Mouse (Mus musculus): ENCODE results near the gene Zfp507.

Zfp507 gene

DNA sequence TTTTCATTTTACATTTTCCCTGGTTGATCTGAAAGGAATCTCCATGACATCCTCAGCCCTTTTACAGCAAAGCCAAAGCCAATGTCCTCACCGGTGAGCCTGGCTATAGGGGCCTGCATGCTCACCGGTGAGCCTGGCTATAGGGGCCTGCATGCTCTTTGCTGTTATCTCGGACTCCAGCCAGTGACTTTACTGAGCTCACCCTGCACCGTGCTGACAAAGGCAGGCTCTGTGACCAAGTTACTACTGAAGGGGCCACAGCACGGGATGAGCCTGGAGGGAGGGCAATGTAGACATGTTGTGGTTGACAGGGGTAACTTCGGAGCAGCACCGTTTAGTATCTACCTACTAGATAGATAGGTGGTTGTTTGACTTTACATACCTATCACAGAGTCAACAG, 32.7 kb downstream of the Zfp507 start:
- Histone ChIP-seq H3K36me3 (ENCODE audit: insufficient read depth, low read length) (peaks cover 34% of the 10 kb centered on the region), H3K9me3 (ENCODE audit: low read length) (peaks cover 6% of the 10 kb centered on the region; the same call in 1 of the 2 replicates), H3K27me3 (ENCODE audit: insufficient read depth, low read length) (no peaks in the 10 kb centered on the region), H3K4me1 (replicated peaks; ENCODE audit: low read depth, low read length) (no peaks in the 10 kb centered on the region), H3K4me3 (replicated peaks; ENCODE audit: low read length) (no peak overlapping the region)
- TF ChIP-seq NANOG (IDR thresholded peaks at IDR 0.05; ENCODE audit: borderline replicate concordance, low read length) (no peak), CTCF (conservative IDR thresholded peaks at IDR 0.05; ENCODE audit: low read length) (no peak), POU5F1 (IDR thresholded peaks at IDR 0.05; ENCODE audit: borderline replicate concordance, low read length) (no peak)

GRCm38 (mm10) chr7:35764461-35764860, 38.3 kb downstream of the Zfp507 start:
- 0 out of 2 replicates have a peak, but pooled peaks cover 2% of the 10 kb centered on the region for H3K4me1 ChIP-seq (replicated peaks; ENCODE audit: low read depth, low read length)
- no peak overlapping the region for H3K4me3 ChIP-seq (replicated peaks; ENCODE audit: low read length)
- peaks cover 8% of the 10 kb centered on the region; the same call in 1 of the 2 replicates for H3K27me3 ChIP-seq (ENCODE audit: insufficient read depth, low read length)
- no peak for TF ChIP-seq POU5F1 (IDR thresholded peaks at IDR 0.05; ENCODE audit: borderline replicate concordance, low read length)
- no peak for TF ChIP-seq NANOG (IDR thresholded peaks at IDR 0.05; ENCODE audit: borderline replicate concordance, low read length)
- no peak for TF ChIP-seq CTCF (conservative IDR thresholded peaks at IDR 0.05; ENCODE audit: low read length)
- H3K9me3 ChIP-seq (ENCODE audit: low read length) = peaks cover 6% of the 10 kb centered on the region; the same call in 1 of the 2 replicates
- no peaks in the 10 kb centered on the region for H3K36me3 ChIP-seq (ENCODE audit: insufficient read depth, low read length)

- no peak for TF ChIP-seq NANOG (IDR thresholded peaks at IDR 0.05; ENCODE audit: borderline replicate concordance, low read length)
- no peak for TF ChIP-seq POU5F1 (IDR thresholded peaks at IDR 0.05; ENCODE audit: borderline replicate concordance, low read length)
- no peak for TF ChIP-seq CTCF (conservative IDR thresholded peaks at IDR 0.05; ENCODE audit: low read length)
- Histone ChIP-seq H3K36me3 (ENCODE audit: insufficient read depth, low read length) (no peaks in the 10 kb centered on the region), H3K4me3 (replicated peaks; ENCODE audit: low read length) (no peak overlapping the region), H3K9me3 (ENCODE audit: low read length) (peaks cover 6% of the 10 kb centered on the region; the same call in 1 of the 2 replicates), H3K27me3 (ENCODE audit: insufficient read depth, low read length) (peaks cover 8% of the 10 kb centered on the region; the same call in 1 of the 2 replicates), H3K4me1 (replicated peaks; ENCODE audit: low read depth, low read length) (peaks cover 8% of the 10 kb centered on the region)
These were observed 41.0 kb downstream of the Zfp507 start for GRCm38 (mm10) chr7:35761801-35762200.

- no peak for TF ChIP-seq NANOG (IDR thresholded peaks at IDR 0.05; ENCODE audit: borderline replicate concordance, low read length)
- peak; percentile 99 for TF ChIP-seq CTCF (conservative IDR thresholded peaks at IDR 0.05; ENCODE audit: low read length)
- Histone ChIP-seq H3K27me3 (ENCODE audit: insufficient read depth, low read length) (peaks cover 8% of the 10 kb centered on the region; the same call in 1 of the 2 replicates), H3K9me3 (ENCODE audit: low read length) (no peaks in the 10 kb centered on the region), H3K4me1 (replicated peaks; ENCODE audit: low read depth, low read length) (peaks cover 22% of the 10 kb centered on the region), H3K36me3 (ENCODE audit: insufficient read depth, low read length) (no peaks in the 10 kb centered on the region), H3K4me3 (replicated peaks; ENCODE audit: low read length) (no peak overlapping the region)
These were observed 43.2 kb downstream of the Zfp507 start for GRCm38 (mm10) chr7:35759602-35760001.

GRCm38 (mm10) chr7:35756510-35757440, 46.0 kb downstream of the Zfp507 start:
- H3K27me3 ChIP-seq (ENCODE audit: insufficient read depth, low read length) = peaks cover 8% of the 10 kb centered on the region
- TF ChIP-seq POU5F1 (IDR thresholded peaks at IDR 0.05; ENCODE audit: borderline replicate concordance, low read length) (no peak), CTCF (conservative IDR thresholded peaks at IDR 0.05; ENCODE audit: low read length) (peak; percentile 82)
- 0 out of 2 replicates have a peak, but pooled peaks cover 6% of the 10 kb centered on the region for H3K36me3 ChIP-seq (ENCODE audit: insufficient read depth, low read length)
- no peaks in the 10 kb centered on the region for H3K9me3 ChIP-seq (ENCODE audit: low read length)
- peaks cover 35% of the 10 kb centered on the region for H3K4me1 ChIP-seq (replicated peaks; ENCODE audit: low read depth, low read length)
- 0 out of 2 replicates have a peak overlapping the region, but pooled peaks have one; percentile 26 for H3K4me3 ChIP-seq (replicated peaks; ENCODE audit: low read length)

DNA sequence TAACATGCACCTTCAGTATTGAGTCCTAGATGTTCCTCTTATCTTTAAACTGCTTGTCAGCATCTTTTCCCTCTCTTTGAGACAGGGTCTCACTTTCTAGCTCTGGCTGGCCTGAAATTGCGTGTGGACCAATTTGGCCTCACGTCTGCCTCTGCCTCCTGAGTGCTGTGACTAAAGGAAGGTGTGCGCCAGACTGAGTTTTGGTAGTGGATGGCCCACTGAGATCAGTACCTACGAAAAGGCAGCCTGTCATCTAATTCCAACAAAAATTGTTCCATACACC, 48.0 kb downstream of the Zfp507 start:
- peaks cover 23% of the 10 kb centered on the region for H3K36me3 ChIP-seq (ENCODE audit: insufficient read depth, low read length)
- H3K27me3 ChIP-seq (ENCODE audit: insufficient read depth, low read length) = peaks cover 8% of the 10 kb centered on the region
- H3K4me3 ChIP-seq (replicated peaks; ENCODE audit: low read length) = peak overlapping the region; percentile 93
- TF ChIP-seq POU5F1 (IDR thresholded peaks at IDR 0.05; ENCODE audit: borderline replicate concordance, low read length) (no peak), NANOG (IDR thresholded peaks at IDR 0.05; ENCODE audit: borderline replicate concordance, low read length) (no peak), CTCF (conservative IDR thresholded peaks at IDR 0.05; ENCODE audit: low read length) (no peak)
- no peaks in the 10 kb centered on the region for H3K9me3 ChIP-seq (ENCODE audit: low read length)
- H3K4me1 ChIP-seq (replicated peaks; ENCODE audit: low read depth, low read length) = peaks cover 33% of the 10 kb centered on the region

DNA sequence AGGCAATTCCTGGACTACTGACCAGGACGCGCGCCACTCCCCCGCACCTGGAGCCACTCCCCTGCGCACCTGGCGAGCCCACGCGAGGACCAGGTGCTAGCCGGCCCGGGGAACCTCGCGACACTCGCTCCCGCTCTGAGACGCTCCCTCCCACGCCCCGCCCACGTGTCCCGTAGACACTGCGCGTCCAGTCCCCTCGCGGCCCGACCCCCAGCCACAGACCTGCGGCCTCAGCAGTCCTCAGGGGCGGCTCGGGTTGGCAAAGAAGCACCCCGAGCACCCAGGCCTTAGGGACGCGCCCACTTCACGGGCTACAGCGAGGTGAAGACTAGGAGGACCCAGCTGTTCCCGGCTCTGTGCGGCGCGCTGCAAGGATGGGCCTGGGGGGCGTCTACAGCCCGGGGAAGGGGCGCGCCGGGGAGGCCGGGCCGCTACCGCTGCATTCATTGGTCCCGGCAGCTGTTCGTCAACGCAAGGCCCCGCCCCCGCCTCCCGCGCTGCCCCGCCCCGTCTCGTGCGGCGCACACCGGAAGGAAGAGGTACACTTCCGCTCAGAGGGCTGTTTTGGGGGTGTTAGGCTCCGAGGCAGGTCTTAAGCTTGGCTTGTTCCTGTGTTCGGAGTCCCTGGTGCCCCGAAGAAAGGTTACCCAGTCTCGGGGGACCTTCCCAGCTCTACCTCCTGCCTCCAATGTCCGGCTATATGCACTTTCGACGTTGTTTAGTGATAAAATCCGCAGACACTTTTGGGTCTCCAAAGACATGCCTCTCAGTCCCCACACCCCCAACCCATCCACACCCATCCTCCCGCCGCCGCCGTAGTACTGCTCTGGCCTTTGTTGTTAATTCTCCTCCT, 48.5 kb downstream of the Zfp507 start, which contains the start of gene Dpy19l3:
Dpy19l3 (minus strand) TSS at position 422 of the 853 bp plus-strand sequence.
- H3K4me1 ChIP-seq (replicated peaks; ENCODE audit: low read depth, low read length) = peaks cover 33% of the 10 kb centered on the region
- peak within 1 kb of the TSS; percentile 93 for H3K4me3 ChIP-seq (replicated peaks; ENCODE audit: low read length)
- peaks cover 29% of the 10 kb centered on the region for H3K36me3 ChIP-seq (ENCODE audit: insufficient read depth, low read length)
- TF ChIP-seq NANOG (IDR thresholded peaks at IDR 0.05; ENCODE audit: borderline replicate concordance, low read length) (no peak), CTCF (conservative IDR thresholded peaks at IDR 0.05; ENCODE audit: low read length) (no peak), POU5F1 (IDR thresholded peaks at IDR 0.05; ENCODE audit: borderline replicate concordance, low read length) (no peak)
- H3K27me3 ChIP-seq (ENCODE audit: insufficient read depth, low read length) = peaks cover 8% of the 10 kb centered on the region
- H3K9me3 ChIP-seq (ENCODE audit: low read length) = no peaks in the 10 kb centered on the region
